Mouse (Mus musculus): ENCODE results near the gene Gata1. TPM values are rescaled to one million over a fixed set of nuclear protein-coding genes. Genes with fewer than 3 reads are reported as not detected.
A peak's percentile ranks its signal among the peaks of the same experiment; 100 is the strongest.

Gata1 gene
- polyA plus RNA-seq, 1 experiment from 2014 or later, result 156 TPM

DNA sequence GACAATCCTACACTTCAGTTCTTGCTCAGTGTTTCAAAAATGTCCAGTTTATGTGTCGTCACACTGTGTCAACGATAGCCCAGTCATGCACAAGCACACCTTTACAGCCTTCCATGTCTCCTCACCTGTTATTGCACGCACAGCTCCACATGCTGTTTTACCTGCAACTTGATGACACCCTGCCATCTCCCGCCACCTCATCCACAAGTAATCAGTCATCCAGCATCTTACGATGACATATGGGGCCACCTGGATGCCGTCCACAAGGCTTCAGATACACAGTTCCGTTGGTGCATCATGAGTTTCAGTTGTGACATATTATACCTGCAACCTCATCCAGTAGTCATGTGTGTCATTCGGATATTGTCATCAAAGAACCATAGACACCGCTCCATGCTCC lies 19.0 kb downstream of the Gata1 start:
- Histone ChIP-seq H3K27me3 (replicated peaks) (no peaks in the 10 kb centered on the region), H3K9me3 (replicated peaks) (no peaks in the 10 kb centered on the region), H3K36me3 (peaks cover 72% of the 10 kb centered on the region), H3K27ac (no peak overlapping the region), H3K4me3 (no peak overlapping the region), H3K4me2 (no peak overlapping the region), H3K9ac (no peak overlapping the region), H3K4me1 (peaks cover 15% of the 10 kb centered on the region)
- no peak for ATAC-seq
- 89% methylated on average over 9 of the region's 9 CpGs for WGBS (ENCODE audit: insufficient replicate concordance)

DNA sequence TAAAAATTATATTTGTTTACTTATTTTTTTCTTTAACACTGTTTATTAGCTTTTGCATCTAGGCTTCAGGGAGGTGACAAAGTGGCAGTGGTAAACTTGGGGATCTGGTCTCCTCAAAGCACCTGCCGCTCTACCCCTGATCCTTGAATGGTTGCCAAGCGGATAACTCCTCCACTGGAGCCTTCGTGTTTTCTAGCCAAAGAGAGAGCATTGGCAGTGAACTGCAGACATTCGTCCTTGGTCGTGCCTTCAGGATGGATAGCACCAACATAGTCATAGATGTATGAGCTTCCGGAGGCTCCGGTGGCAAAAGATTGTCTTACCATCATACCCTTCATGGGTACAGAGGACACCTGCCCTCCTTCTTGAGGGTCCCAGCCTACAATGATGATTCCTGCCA lies 27.8 kb downstream of the Gata1 start:
- WGBS (ENCODE audit: insufficient replicate concordance), result 86% methylated on average over 7 of the region's 7 CpGs
- Histone ChIP-seq H3K9ac (no peak overlapping the region), H3K4me2 (no peak overlapping the region), H3K9me3 (replicated peaks) (no peaks in the 10 kb centered on the region), H3K27ac (no peak overlapping the region), H3K4me1 (peaks cover 15% of the 10 kb centered on the region), H3K27me3 (replicated peaks) (no peaks in the 10 kb centered on the region), H3K36me3 (no peaks in the 10 kb centered on the region), H3K4me3 (no peak overlapping the region)
- ATAC-seq, result no peak

DNA sequence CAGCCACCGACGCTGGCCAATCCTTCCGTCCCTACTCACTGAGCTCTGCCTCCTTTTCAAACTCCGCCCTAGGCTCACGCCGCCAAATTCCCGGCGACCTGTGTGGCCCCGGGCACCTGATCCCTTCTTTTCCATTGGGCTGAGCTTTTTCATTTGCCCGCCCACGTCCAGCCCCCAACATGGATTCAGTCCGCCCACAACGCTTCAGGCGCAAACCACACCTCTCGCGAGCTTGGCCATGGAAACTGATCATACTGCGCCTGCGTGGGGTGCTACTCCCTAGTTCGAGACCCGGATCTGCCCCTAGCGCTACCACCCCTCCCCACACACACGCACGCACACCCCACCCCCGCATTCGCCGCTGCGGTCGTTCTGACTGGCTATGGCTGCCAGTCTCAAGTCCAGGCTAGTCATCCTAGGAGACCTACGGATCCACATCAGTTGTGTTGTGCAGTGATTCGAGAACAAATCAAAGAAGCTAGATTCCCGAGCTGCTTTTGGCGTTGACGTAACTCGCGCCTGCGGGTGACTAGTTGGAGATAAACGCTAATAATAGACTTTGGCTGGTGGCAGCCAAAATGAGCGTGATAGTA lies 29.9 kb downstream of the Gata1 start:
- H3K27me3 ChIP-seq (replicated peaks), result no peaks in the 10 kb centered on the region
- peak; percentile 97 for ATAC-seq
- H3K36me3 ChIP-seq, result no peaks in the 10 kb centered on the region
- no peak overlapping the region for H3K27ac ChIP-seq
- H3K4me3 ChIP-seq, result peak overlapping the region; percentile 64
- H3K4me1 ChIP-seq, result peaks cover 15% of the 10 kb centered on the region
- 12% methylated on average over 38 of the region's 38 CpGs for WGBS (ENCODE audit: insufficient replicate concordance)
- no peaks in the 10 kb centered on the region for H3K9me3 ChIP-seq (replicated peaks)
- peak overlapping the region; percentile 80 for H3K4me2 ChIP-seq
- peak overlapping the region; percentile 48 for H3K9ac ChIP-seq

DNA sequence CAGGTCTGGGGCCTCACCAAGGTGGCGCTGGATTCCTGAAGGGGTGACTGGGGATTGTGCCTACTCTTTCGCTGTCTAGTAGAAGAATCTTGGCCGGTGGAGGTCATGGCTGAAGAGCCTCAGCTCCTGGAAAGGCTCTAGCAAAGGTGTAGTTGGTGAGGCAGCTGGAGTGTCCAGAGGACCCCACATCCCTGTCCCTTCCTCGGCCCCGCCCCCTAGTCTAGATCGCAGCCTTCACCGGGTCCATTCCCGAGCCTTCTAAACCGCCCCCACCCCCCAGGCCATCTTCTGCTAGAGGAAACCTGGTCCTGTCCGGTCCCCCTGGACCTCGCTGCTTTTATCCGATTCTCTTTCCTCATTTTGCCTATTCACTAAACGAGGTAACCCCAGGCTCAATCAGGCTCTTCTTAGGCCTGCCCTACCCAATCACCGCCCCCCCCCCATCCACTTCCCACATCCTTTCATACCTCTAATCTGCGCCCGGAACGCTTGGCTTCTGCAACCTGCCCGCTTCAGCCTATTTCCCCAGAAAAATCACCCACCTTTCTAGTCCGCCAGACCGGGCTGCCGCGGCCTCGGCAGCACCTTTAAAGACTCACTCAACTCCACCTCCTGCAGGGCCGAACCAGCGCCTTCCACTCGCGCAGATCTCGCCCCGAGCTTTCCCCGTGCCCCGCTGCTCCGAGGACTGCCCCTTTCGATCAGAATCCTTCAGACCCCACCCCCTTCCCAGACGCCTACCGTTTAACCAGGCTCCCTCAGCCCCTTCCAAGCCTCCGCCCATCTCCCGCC lies 30.6 kb downstream of the Gata1 start, which contains the start of gene Hdac6:
Hdac6 (minus strand) TSS at position 782 of the 792 bp plus-strand sequence.
- peak within 1 kb of the TSS; percentile 64 for H3K4me3 ChIP-seq
- H3K9ac ChIP-seq, result peak within 1 kb of the TSS; percentile 71
- 5% methylated on average over 34 of the region's 37 CpGs for WGBS (ENCODE audit: insufficient replicate concordance)
- H3K36me3 ChIP-seq, result no peaks in the 10 kb centered on the region
- no peak for ATAC-seq
- H3K4me1 ChIP-seq, result peaks cover 15% of the 10 kb centered on the region
- no peaks in the 10 kb centered on the region for H3K27me3 ChIP-seq (replicated peaks)
- H3K4me2 ChIP-seq, result peak within 1 kb of the TSS; percentile 80
- no peaks in the 10 kb centered on the region for H3K9me3 ChIP-seq (replicated peaks)
- no peak within 1 kb of the TSS for H3K27ac ChIP-seq

DNA sequence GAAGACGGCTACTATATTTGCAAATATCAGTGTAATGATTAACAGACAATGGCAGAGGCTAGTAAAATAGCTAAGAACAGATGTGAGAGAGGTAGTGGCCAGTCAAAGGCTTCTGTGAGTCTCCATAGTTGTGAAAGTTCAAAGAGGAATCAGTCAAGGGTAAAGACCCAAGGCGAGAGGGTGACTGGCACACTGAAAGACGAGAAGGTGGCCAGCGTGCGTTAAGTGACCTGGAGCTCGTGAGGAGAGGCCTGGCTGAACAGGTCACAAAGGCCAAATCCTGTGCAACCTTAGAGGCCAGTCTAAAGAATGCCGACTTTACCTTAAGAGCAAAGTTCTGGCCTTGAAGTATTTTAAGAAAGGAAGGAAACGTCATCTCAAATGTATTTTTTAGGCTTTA lies 32.3 kb downstream of the Gata1 start:
- Histone ChIP-seq H3K27me3 (replicated peaks) (no peaks in the 10 kb centered on the region), H3K4me3 (no peak overlapping the region), H3K9ac (no peak overlapping the region), H3K36me3 (no peaks in the 10 kb centered on the region), H3K27ac (no peak overlapping the region; the same call in 1 of the 2 replicates), H3K4me1 (peaks cover 15% of the 10 kb centered on the region), H3K9me3 (replicated peaks) (no peaks in the 10 kb centered on the region), H3K4me2 (no peak overlapping the region)
- WGBS (ENCODE audit: insufficient replicate concordance), result 78% methylated on average over 8 of the region's 8 CpGs
- no peak for ATAC-seq

DNA sequence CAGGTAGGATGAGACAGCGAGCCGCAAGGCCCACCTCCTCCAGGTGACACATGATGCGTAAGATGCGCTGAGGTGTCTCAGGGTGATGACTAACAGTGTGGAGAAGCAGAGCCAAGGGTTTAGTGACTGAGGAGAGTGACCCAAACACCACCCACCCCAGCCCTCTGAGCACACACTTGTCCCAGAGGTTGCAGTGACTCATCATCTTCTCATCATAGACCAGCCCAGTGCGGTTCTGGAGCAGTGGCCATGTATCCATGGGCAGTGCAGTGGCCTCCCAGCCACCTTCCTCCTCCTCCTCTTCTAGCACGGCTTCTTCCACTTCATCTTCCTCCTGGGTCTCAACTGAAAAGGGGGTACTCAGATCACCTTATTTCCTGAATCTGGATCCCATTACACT lies 40.2 kb downstream of the Gata1 start:
- no peak for ATAC-seq
- WGBS (ENCODE audit: insufficient replicate concordance), result 88% methylated on average over 6 of the region's 6 CpGs
- no peak overlapping the region for H3K27ac ChIP-seq
- H3K36me3 ChIP-seq, result peaks cover 14% of the 10 kb centered on the region
- no peak overlapping the region for H3K4me3 ChIP-seq
- H3K4me1 ChIP-seq, result no peaks in the 10 kb centered on the region
- H3K9me3 ChIP-seq (replicated peaks), result no peaks in the 10 kb centered on the region
- H3K27me3 ChIP-seq (replicated peaks), result no peaks in the 10 kb centered on the region
- H3K9ac ChIP-seq, result no peak overlapping the region
- H3K4me2 ChIP-seq, result no peak overlapping the region

DNA sequence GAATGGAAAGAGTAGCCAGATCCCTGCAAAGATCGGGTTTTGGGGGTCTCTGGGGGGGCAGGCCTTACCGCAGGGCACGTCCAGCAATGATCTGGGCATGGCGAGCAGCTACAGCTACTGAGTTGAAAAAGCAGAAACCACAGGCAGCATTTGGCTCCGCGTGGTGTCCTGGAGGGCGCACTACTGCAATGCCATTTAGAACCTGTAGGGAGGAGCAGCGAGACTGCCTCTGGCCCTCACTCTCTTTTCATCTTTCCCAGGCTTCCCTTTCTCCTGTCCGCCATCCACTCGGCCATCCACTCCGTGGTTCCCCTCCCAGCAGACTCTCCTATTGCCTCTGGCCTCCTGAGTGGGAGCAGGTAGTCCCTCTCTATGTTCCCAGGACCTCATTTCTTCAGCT lies 41.0 kb downstream of the Gata1 start:
- Histone ChIP-seq H3K27ac (no peak overlapping the region), H3K9me3 (replicated peaks) (no peaks in the 10 kb centered on the region), H3K4me3 (no peak overlapping the region), H3K4me1 (no peaks in the 10 kb centered on the region), H3K9ac (no peak overlapping the region), H3K27me3 (replicated peaks) (no peaks in the 10 kb centered on the region), H3K4me2 (no peak overlapping the region), H3K36me3 (peaks cover 14% of the 10 kb centered on the region)
- no peak for ATAC-seq
- WGBS (ENCODE audit: insufficient replicate concordance), result 38% methylated on average over 11 of the region's 11 CpGs

DNA sequence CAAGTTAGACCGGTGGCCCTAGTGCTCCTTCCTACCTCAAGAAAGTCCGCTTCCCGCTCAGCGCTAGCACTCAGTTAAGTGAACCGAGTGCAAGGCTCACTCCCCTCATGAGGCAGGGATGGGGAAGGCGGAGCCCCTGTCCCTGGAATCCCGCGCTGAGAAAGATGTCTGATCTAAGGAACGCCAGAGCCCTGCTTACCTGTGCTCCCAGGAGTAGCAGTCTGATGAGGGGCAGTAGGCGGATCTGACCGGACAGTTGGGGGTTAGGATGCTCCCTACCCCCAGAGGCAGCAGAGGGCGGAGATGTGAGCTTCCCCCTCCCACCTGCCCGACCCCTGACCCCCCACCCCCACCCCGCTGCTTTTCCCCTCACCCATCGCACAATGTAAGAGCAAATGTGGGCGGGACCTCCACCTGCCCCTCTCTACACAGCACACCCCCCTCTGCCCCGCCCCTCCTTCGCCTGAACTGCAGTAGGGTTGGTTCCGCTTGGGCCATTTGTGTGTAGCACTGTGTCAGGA lies 49.5 kb downstream of the Gata1 start, which contains the start of gene Eras:
Eras (minus strand) TSS at position 338 of the 521 bp plus-strand sequence.
- 17% methylated on average over 16 of the region's 19 CpGs for WGBS (ENCODE audit: insufficient replicate concordance)
- no peaks in the 10 kb centered on the region for H3K4me1 ChIP-seq
- peaks cover 5% of the 10 kb centered on the region; the same call in 1 of the 2 replicates for H3K36me3 ChIP-seq
- no peak within 1 kb of the TSS for H3K4me3 ChIP-seq
- H3K27me3 ChIP-seq (replicated peaks), result peaks cover 65% of the 10 kb centered on the region
- no peak within 1 kb of the TSS for H3K27ac ChIP-seq
- no peak; the same call in 1 of the 2 replicates for ATAC-seq
- H3K9ac ChIP-seq, result no peak within 1 kb of the TSS
- H3K4me2 ChIP-seq, result no peak within 1 kb of the TSS
- H3K9me3 ChIP-seq (replicated peaks), result no peaks in the 10 kb centered on the region

DNA sequence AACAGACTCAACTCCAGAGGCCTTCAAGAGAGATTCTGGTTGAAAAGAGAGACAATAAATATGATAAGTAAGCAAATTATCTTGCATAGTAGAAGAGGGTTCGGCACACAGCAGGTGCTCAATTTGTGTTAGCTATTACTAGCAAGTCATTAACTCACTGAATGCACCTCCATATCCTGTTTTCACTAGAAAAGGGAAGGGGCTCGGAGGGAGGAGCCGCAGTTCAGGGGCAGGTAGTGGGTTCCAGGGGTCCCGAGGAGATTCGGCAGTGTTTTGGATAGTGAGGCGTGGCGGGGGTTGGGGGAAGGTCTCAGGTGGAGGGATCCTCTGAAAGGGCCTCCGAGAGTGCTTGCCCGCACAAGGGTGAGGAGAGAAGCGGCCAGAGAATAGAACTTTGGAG lies 50.8 kb downstream of the Gata1 start:
- WGBS (ENCODE audit: insufficient replicate concordance), result 10% methylated on average over 10 of the region's 10 CpGs
- no peak for ATAC-seq
- no peak overlapping the region for H3K4me2 ChIP-seq
- peaks cover 77% of the 10 kb centered on the region for H3K27me3 ChIP-seq (replicated peaks)
- H3K27ac ChIP-seq, result no peak overlapping the region
- H3K4me1 ChIP-seq, result no peaks in the 10 kb centered on the region; the same call in 1 of the 2 replicates
- H3K4me3 ChIP-seq, result no peak overlapping the region
- H3K9me3 ChIP-seq (replicated peaks), result no peaks in the 10 kb centered on the region
- no peak overlapping the region for H3K9ac ChIP-seq
- H3K36me3 ChIP-seq, result peaks cover 5% of the 10 kb centered on the region; the same call in 1 of the 2 replicates

DNA sequence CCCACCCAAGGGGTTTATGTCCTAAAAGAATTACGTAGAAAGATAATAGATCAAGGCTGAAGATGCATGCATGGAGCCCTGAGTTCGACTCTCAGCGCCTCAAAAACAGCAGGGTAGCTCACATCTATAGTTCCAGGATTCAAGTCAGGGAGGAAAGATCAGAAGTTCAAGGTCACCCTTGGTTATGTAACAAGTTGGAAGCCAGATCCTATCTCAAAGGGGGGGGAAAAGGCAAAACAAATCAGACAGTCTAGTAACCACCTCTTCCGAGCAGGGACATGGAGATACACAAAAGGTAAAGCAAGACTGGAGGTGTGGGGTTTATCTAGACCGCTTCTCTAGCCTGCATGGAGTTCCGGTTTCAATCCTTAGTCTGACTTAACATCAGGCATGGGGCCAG lies 51.6 kb downstream of the Gata1 start:
- WGBS (ENCODE audit: insufficient replicate concordance), result 50% methylated on average over 6 of the region's 6 CpGs
- Histone ChIP-seq H3K9ac (no peak overlapping the region), H3K4me1 (no peaks in the 10 kb centered on the region; the same call in 1 of the 2 replicates), H3K27ac (no peak overlapping the region), H3K36me3 (peaks cover 5% of the 10 kb centered on the region; the same call in 1 of the 2 replicates), H3K27me3 (replicated peaks) (peaks cover 85% of the 10 kb centered on the region), H3K4me2 (no peak overlapping the region), H3K4me3 (no peak overlapping the region), H3K9me3 (replicated peaks) (no peaks in the 10 kb centered on the region)
- no peak for ATAC-seq

DNA sequence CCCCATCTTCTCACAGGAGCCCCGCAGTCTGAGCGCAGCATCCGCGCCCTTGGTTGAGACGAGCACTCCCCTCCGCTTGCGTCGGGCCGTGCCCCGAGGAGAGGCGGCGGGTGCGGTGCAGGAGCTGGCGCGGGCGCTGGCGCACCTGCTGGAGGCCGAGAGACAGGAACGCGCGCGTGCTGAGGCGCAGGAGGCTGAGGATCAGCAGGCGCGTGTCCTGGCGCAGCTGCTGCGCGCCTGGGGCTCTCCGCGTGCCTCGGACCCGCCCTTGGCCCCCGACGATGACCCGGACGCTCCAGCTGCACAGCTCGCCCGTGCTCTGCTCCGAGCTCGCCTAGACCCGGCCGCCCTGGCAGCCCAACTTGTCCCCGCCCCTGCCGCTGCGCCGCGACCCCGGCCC lies 55.8 kb downstream of the Gata1 start:
- no peak overlapping the region for H3K9ac ChIP-seq
- H3K4me1 ChIP-seq, result no peaks in the 10 kb centered on the region; the same call in 1 of the 2 replicates
- H3K36me3 ChIP-seq, result no peaks in the 10 kb centered on the region
- peaks cover 90% of the 10 kb centered on the region for H3K27me3 ChIP-seq (replicated peaks)
- ATAC-seq, result no peak
- H3K4me2 ChIP-seq, result peak overlapping the region; percentile 40
- H3K27ac ChIP-seq, result no peak overlapping the region
- peak overlapping the region; percentile 17 for H3K4me3 ChIP-seq
- WGBS (ENCODE audit: insufficient replicate concordance), result 7% methylated on average over 42 of the region's 48 CpGs
- H3K9me3 ChIP-seq (replicated peaks), result no peaks in the 10 kb centered on the region

Measured in liver, embryonic 12.5 days (tissue).